Mouse (Mus musculus) small intestine, adult 2 months (tissue): Measurements from ENCODE around the gene Spry1.

Experiments used
- CTCF ChIP-seq: fragments of 200-500 bp; IDR thresholded peaks from 2 replicates; pipeline ENCODE4 v1.5.1; 2012; ENCODE audit warnings: low read depth, mild to moderate bottlenecking, control low read depth, inconsistent platforms, low read length, moderate library complexity, mixed read lengths; ENCODE audit not compliant: insufficient replicate concordance, insufficient read length; ENCODE audit errors: extremely low read depth
- POLR2A ChIP-seq: fragments of 200-500 bp; IDR thresholded peaks from 2 replicates; pipeline ENCODE4 v1.6.1; 2012; ENCODE audit warnings: low read depth, mild to moderate bottlenecking, control low read depth, inconsistent platforms, low read length, moderate library complexity

- TF ChIP-seq CTCF (no peak), POLR2A (no peak)
These were observed 7.5 kb upstream of the Spry1 start for GRCm38 (mm10) chr3:37632246-37632645.
